7 mouse cellular contexts compared by ENCODE assay signal in the genomic region with DNA sequence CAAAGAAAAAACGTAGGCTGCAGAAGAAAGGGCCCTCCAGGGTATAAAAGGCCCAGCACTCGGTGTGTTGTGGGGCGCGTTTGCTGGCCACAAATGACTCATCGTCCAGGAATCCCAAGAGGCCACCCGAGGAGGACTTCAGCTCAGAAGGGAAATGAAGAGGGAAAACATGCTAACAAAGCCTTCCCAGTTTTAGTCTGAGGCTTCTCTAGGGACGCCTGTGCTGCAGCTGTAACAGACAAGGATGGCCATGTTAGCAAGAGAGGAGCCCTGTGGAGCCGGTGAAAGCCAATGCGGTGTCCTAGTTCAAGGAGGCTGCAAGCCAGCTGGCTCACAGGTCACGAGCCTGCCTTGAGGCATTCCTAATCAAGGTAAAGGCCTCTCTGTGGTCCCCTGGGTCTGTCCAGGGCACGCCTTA. TPM values are rescaled to one million over a fixed set of nuclear protein-coding genes. Genes with fewer than 3 reads are reported as not detected.
DNase-seq lines count a peak whose midpoint lies in the region; ATAC-seq lines count a peak whose summit lies in the region.

No protein-coding gene starts in this region.

- no peaks in the 10 kb centered on the region for H3K36me3 ChIP-seq in forebrain, embryonic 16.5 days (ENCODE audit: control insufficient read depth, insufficient read depth)
- H3K36me3 ChIP-seq in hindbrain, embryonic 10.5 days = no peaks in the 10 kb centered on the region
- no peaks in the 10 kb centered on the region for H3K36me3 ChIP-seq in limb, embryonic 10.5 days
- no peaks in the 10 kb centered on the region for H3K36me3 ChIP-seq in neural tube, embryonic 11.5 days (ENCODE audit: control insufficient read depth, insufficient read depth, low read length)

- no peaks in the 10 kb centered on the region for H3K27me3 ChIP-seq in forebrain, embryonic 16.5 days (replicated peaks; ENCODE audit: control insufficient read depth, insufficient read depth, low read length)
- H3K27me3 ChIP-seq in hindbrain, embryonic 10.5 days (ENCODE audit: insufficient read depth, poor library complexity, severe bottlenecking) = peaks cover 14% of the 10 kb centered on the region; the same call in 1 of the 2 replicates
- H3K27me3 ChIP-seq in limb, embryonic 10.5 days (ENCODE audit: low read depth, poor library complexity, severe bottlenecking) = no peaks in the 10 kb centered on the region
- H3K27me3 ChIP-seq in neural tube, embryonic 11.5 days (ENCODE audit: control insufficient read depth, insufficient read depth, low read length) = no peaks in the 10 kb centered on the region

- ATAC-seq in forebrain, embryonic 16.5 days = peak; percentile 81
- 0 out of 2 replicates have a peak, but pooled peaks have one; percentile 35 for ATAC-seq in neural tube, embryonic 11.5 days (ENCODE audit: insufficient read depth, low FRiP score, low TSS enrichment)

- H3K4me3 ChIP-seq in forebrain, embryonic 16.5 days (replicated peaks; ENCODE audit: low read length) = no peak overlapping the region
- H3K4me3 ChIP-seq in hindbrain, embryonic 10.5 days = peak overlapping the region; percentile 11; the same call in 1 of the 2 replicates
- H3K4me3 ChIP-seq in limb, embryonic 10.5 days = no peak overlapping the region
- no peak overlapping the region for H3K4me3 ChIP-seq in neural tube, embryonic 11.5 days (ENCODE audit: low read depth, low read length)

- peak overlapping the region; percentile 66 for H3K27ac ChIP-seq in forebrain, embryonic 16.5 days (ENCODE audit: low read length)
- H3K27ac ChIP-seq in hindbrain, embryonic 10.5 days = peak overlapping the region; percentile 87
- peak overlapping the region; percentile 77 for H3K27ac ChIP-seq in limb, embryonic 10.5 days
- peak overlapping the region; percentile 75 for H3K27ac ChIP-seq in neural tube, embryonic 11.5 days (ENCODE audit: low read depth, low read length)

- 0 out of 2 replicates have a peak overlapping the region, but pooled peaks have one; percentile 17 for H3K9ac ChIP-seq in forebrain, embryonic 16.5 days (replicated peaks; ENCODE audit: low read depth, low read length)
- H3K9ac ChIP-seq in neural tube, embryonic 11.5 days (ENCODE audit: low read length) = peak overlapping the region; percentile 47

- no peak overlapping the region for H3K4me2 ChIP-seq in forebrain, embryonic 16.5 days (ENCODE audit: low read length)
- peak overlapping the region; percentile 25; the same call in 1 of the 2 replicates for H3K4me2 ChIP-seq in neural tube, embryonic 11.5 days (ENCODE audit: low read depth)

- peak; percentile 75 for DNase-seq in adipocyte (ENCODE audit: low spot score)
- peak; percentile 26 to 30 for DNase-seq in cerebellum, adult 18-20 months
- peak; percentile 64 for DNase-seq in hindbrain, embryonic 10.5 days (ENCODE audit: low spot score)
- DNase-seq in limb, embryonic 10.5 days (ENCODE audit: low spot score) = peak; percentile 44
- DNase-seq in neural tube, embryonic 11.5 days (ENCODE audit: low spot score) = peak; percentile 71
- no peak for DNase-seq in spleen, postnatal 4 days (ENCODE audit: low spot score in 2 of 2)

- WGBS in forebrain, embryonic 16.5 days = 4% methylated on average over 11 of the region's 11 CpGs
- WGBS in hindbrain, embryonic 10.5 days = 4% methylated on average over 11 of the region's 11 CpGs
- WGBS in limb, embryonic 10.5 days = 20% methylated on average over 11 of the region's 11 CpGs
- 7% methylated on average over 11 of the region's 11 CpGs for WGBS in neural tube, embryonic 11.5 days

- H3K9me3 ChIP-seq in forebrain, embryonic 16.5 days (ENCODE audit: control insufficient read depth, low read length) = no peaks in the 10 kb centered on the region
- no peaks in the 10 kb centered on the region for H3K9me3 ChIP-seq in hindbrain, embryonic 10.5 days
- H3K9me3 ChIP-seq in limb, embryonic 10.5 days (replicated peaks) = no peaks in the 10 kb centered on the region
- no peaks in the 10 kb centered on the region for H3K9me3 ChIP-seq in neural tube, embryonic 11.5 days (ENCODE audit: control insufficient read depth, low read length)

- peaks cover 5% of the 10 kb centered on the region; the same call in 1 of the 2 replicates for H3K4me1 ChIP-seq in forebrain, embryonic 16.5 days (replicated peaks; ENCODE audit: control insufficient read depth, insufficient read depth, low read length)
- peaks cover 36% of the 10 kb centered on the region for H3K4me1 ChIP-seq in hindbrain, embryonic 10.5 days (replicated peaks)
- H3K4me1 ChIP-seq in limb, embryonic 10.5 days = peaks cover 19% of the 10 kb centered on the region
- peaks cover 7% of the 10 kb centered on the region for H3K4me1 ChIP-seq in neural tube, embryonic 11.5 days (ENCODE audit: control insufficient read depth, insufficient read depth, low read length)

RNA-seq across cellular contexts. Expression of gene 1810062G17Rik, which starts 6.0 kb away (rescaled TPM):
- 0.27 TPM in 1 of 2 replicates, not detected in the other for polyA plus RNA-seq in forebrain, embryonic 16.5 days (2015; fragmentation: Nextera tagmentation; extraction: Ambion mirVana)
- polyA plus RNA-seq in hindbrain, embryonic 10.5 days (2016; fragmentation: Nextera tagmentation; extraction: Ambion mirVana) = 0.36 and 0.63 TPM in 2 replicates
- 0.55 and 0.84 TPM in 2 replicates for polyA plus RNA-seq in limb, embryonic 10.5 days (2016; fragmentation: Nextera tagmentation; extraction: Ambion mirVana)
- polyA plus RNA-seq in neural tube, embryonic 11.5 days (2014; fragmentation: Nextera tagmentation; extraction: Ambion mirVana) = 0.37 TPM in 1 of 2 replicates, not detected in the other

RNA-seq across cellular contexts. Expression of gene Anxa5, which starts 6.1 kb away (rescaled TPM):
- 54.3 and 72.7 TPM in 2 replicates for polyA plus RNA-seq in forebrain, embryonic 16.5 days (2015; fragmentation: Nextera tagmentation; extraction: Ambion mirVana)
- 115 and 120 TPM in 2 replicates for polyA plus RNA-seq in hindbrain, embryonic 10.5 days (2016; fragmentation: Nextera tagmentation; extraction: Ambion mirVana)
- 99.2 and 115 TPM in 2 replicates for polyA plus RNA-seq in limb, embryonic 10.5 days (2016; fragmentation: Nextera tagmentation; extraction: Ambion mirVana)
- 133 and 137 TPM in 2 replicates for polyA plus RNA-seq in neural tube, embryonic 11.5 days (2014; fragmentation: Nextera tagmentation; extraction: Ambion mirVana)

RNA-seq across cellular contexts. Expression of gene Gm11549, which starts 39.8 kb away (rescaled TPM):
- polyA plus RNA-seq in forebrain, embryonic 16.5 days (2015; fragmentation: Nextera tagmentation; extraction: Ambion mirVana) = 0.39 TPM in 2 replicates
- 0.07 and 0.50 TPM in 2 replicates for polyA plus RNA-seq in hindbrain, embryonic 10.5 days (2016; fragmentation: Nextera tagmentation; extraction: Ambion mirVana)
- not detected in 2 replicates for polyA plus RNA-seq in limb, embryonic 10.5 days (2016; fragmentation: Nextera tagmentation; extraction: Ambion mirVana)
- polyA plus RNA-seq in neural tube, embryonic 11.5 days (2014; fragmentation: Nextera tagmentation; extraction: Ambion mirVana) = 0.11 and 0.16 TPM in 2 replicates

Comparison
In these comparisons a context has a peak if more than half of its experiments do, and no peak if none do; other contexts are left out.
1. DNase-seq: peak in adipocyte (single experiment), cerebellum, adult 18-20 months (2 of 2), hindbrain, embryonic 10.5 days (single experiment), limb, embryonic 10.5 days (single experiment) and neural tube, embryonic 11.5 days (single experiment); none in spleen, postnatal 4 days (0 of 2).
2. Peak in every context shown above with its lines, with median percentiles within 50 percentile points of each other: H3K27ac ChIP-seq.